Mouse (Mus musculus) hindbrain, embryonic 14.5 days (tissue): ENCODE measurements around the gene Ociad2. TPM values are rescaled to one million over a fixed set of nuclear protein-coding genes. Genes with fewer than 3 reads are reported as not detected.
"Not testable (repeated sequence)": the region's sequence is repeated elsewhere in the genome, so short reads cannot be mapped to it uniquely, and the experiment has no call there.

Experiments used
- ATAC-seq: fragments of 200-750 bp; cut with Nextera tagmentation; 2 replicates; pipeline ENCODE4 v1.8.0; 2017; ENCODE audit warnings: moderate number of reproducible peaks, mild to moderate bottlenecking, moderate TSS enrichment, moderate library complexity; ENCODE audit not compliant: low FRiP score
- DNase-seq: peaks from one replicate; pipeline ENCODE4 v3.0.0-alpha.2; 2015; ENCODE audit warnings: low spot score
- H3K27ac ChIP-seq: fragments of 300-500 bp; sonication (generic); 2 replicates; pipeline ENCODE4 v1.5.1; 2014; ENCODE audit warnings: mild to moderate bottlenecking, moderate library complexity
- H3K27me3 ChIP-seq: fragments of 300-500 bp; sonication (generic); 2 replicates; pipeline ENCODE4 v1.6.1; 2014; ENCODE audit warnings: mild to moderate bottlenecking, low read length, mixed read lengths; ENCODE audit not compliant: control insufficient read depth, insufficient read depth
- H3K36me3 ChIP-seq: fragments of 300-500 bp; sonication (generic); replicated peaks from 2 replicates; pipeline ENCODE4 v1.6.1; 2014; ENCODE audit not compliant: control insufficient read depth, insufficient read depth
- H3K4me1 ChIP-seq: fragments of 300-500 bp; sonication (generic); replicated peaks from 2 replicates; pipeline ENCODE4 v1.6.1; 2014; ENCODE audit warnings: antibody characterized with exemption, low read length, mixed read lengths; ENCODE audit not compliant: control insufficient read depth, insufficient read depth
- H3K4me2 ChIP-seq: fragments of 300-500 bp; sonication (generic); replicated peaks from 2 replicates; pipeline ENCODE4 v1.6.1; 2014; ENCODE audit warnings: mild to moderate bottlenecking, moderate library complexity
- H3K4me3 ChIP-seq: fragments of 300-500 bp; sonication (generic); replicated peaks from 2 replicates; pipeline ENCODE4 v1.5.1; 2014; ENCODE audit warnings: mild to moderate bottlenecking, low read length
- H3K9ac ChIP-seq: fragments of 300-500 bp; sonication (generic); 2 replicates; pipeline ENCODE4 v1.6.1; 2014
- H3K9me3 ChIP-seq: fragments of 300-500 bp; sonication (generic); 2 replicates; pipeline ENCODE4 v1.6.1; 2016; ENCODE audit warnings: low read length; ENCODE audit not compliant: control insufficient read depth
- WGBS: fragments of 180-500 bp; shearing (Covaris S2); extraction: QIAGEN DNeasy Blood & Tissue Kit; methylation state at CpG from one replicate; pipeline ENCODE4 v1.1.7; 2014; 5-methylcytosine and 5-hydroxymethylcytosine counted together
- polyA plus RNA-seq: library from polyadenylated mRNA; unstranded; fragments of >200 nt; fragmentation: Nextera tagmentation; extraction: Ambion mirVana; gene quantifications from 2 replicates; pipeline ENCODE4 v1.2.1, GENCODE M21; 2014

The Ociad2 gene
- polyA plus RNA-seq, 1 experiment from 2014 or later = 25.5 TPM

- WGBS = 91% methylated on average over 1 of the region's 1 CpGs
- not testable (repeated sequence) for ATAC-seq, H3K4me3 ChIP-seq, H3K4me2 ChIP-seq, H3K9me3 ChIP-seq, H3K9ac ChIP-seq, H3K27ac ChIP-seq, H3K4me1 ChIP-seq, H3K27me3 ChIP-seq, DNase-seq
- H3K36me3 ChIP-seq = peaks cover 11% of the 10 kb centered on the region
Observed at GRCm38 (mm10) chr5:73322684-73323083, 18.1 kb downstream of the Ociad2 start.

GRCm38 (mm10) chr5:73319306-73319705 lies 21.5 kb downstream of the Ociad2 start:
- Histone ChIP-seq H3K9me3 (no peaks in the 10 kb centered on the region), H3K36me3 (peaks cover 32% of the 10 kb centered on the region), H3K9ac (no peak overlapping the region), H3K27me3 (no peaks in the 10 kb centered on the region), H3K4me3 (no peak overlapping the region), H3K27ac (no peak overlapping the region), H3K4me1 (no peaks in the 10 kb centered on the region), H3K4me2 (no peak overlapping the region)
- ATAC-seq (no peak), DNase-seq (no peak)
- 92% methylated on average over 5 of the region's 5 CpGs for WGBS

GRCm38 (mm10) chr5:73314654-73315053 lies 26.2 kb downstream of the Ociad2 start:
- ATAC-seq (no peak), DNase-seq (no peak)
- Histone ChIP-seq H3K9me3 (no peaks in the 10 kb centered on the region), H3K36me3 (peaks cover 73% of the 10 kb centered on the region), H3K9ac (no peak overlapping the region), H3K27ac (no peak overlapping the region), H3K27me3 (no peaks in the 10 kb centered on the region), H3K4me3 (no peak overlapping the region), H3K4me2 (no peak overlapping the region), H3K4me1 (no peaks in the 10 kb centered on the region)
- 95% methylated on average over 2 of the region's 2 CpGs for WGBS

- Histone ChIP-seq H3K4me2 (no peak overlapping the region), H3K36me3 (peaks cover 82% of the 10 kb centered on the region), H3K9ac (no peak overlapping the region), H3K27me3 (no peaks in the 10 kb centered on the region), H3K4me1 (no peaks in the 10 kb centered on the region), H3K4me3 (no peak overlapping the region), H3K27ac (no peak overlapping the region), H3K9me3 (no peaks in the 10 kb centered on the region)
- ATAC-seq (no peak), DNase-seq (no peak)
- WGBS = 92% methylated on average over 10 of the region's 10 CpGs
Observed at GRCm38 (mm10) chr5:73313591-73313990, 27.2 kb downstream of the Ociad2 start.

- ATAC-seq = no peak
- no peak overlapping the region for H3K4me2 ChIP-seq
- peaks cover 96% of the 10 kb centered on the region for H3K36me3 ChIP-seq
- H3K9me3 ChIP-seq = no peaks in the 10 kb centered on the region
- H3K9ac ChIP-seq = no peak overlapping the region
- H3K27me3 ChIP-seq = no peaks in the 10 kb centered on the region
- H3K27ac ChIP-seq = no peak overlapping the region
- H3K4me3 ChIP-seq = no peak overlapping the region
- 98% methylated on average over 5 of the region's 5 CpGs for WGBS
- no peaks in the 10 kb centered on the region for H3K4me1 ChIP-seq
- DNase-seq = no peak
Observed at GRCm38 (mm10) chr5:73311458-73311857, 29.4 kb downstream of the Ociad2 start.

- Histone ChIP-seq H3K4me2 (no peak overlapping the region), H3K9me3 (no peaks in the 10 kb centered on the region), H3K36me3 (peaks cover 95% of the 10 kb centered on the region), H3K9ac (no peak overlapping the region), H3K27me3 (no peaks in the 10 kb centered on the region), H3K27ac (no peak overlapping the region), H3K4me1 (no peaks in the 10 kb centered on the region), H3K4me3 (no peak overlapping the region)
- ATAC-seq (no peak), DNase-seq (no peak)
- 91% methylated on average over 1 of the region's 1 CpGs for WGBS
Observed at GRCm38 (mm10) chr5:73310401-73310800, 30.4 kb downstream of the Ociad2 start.

GRCm38 (mm10) chr5:73309496-73309895 lies 31.3 kb downstream of the Ociad2 start:
- no peak overlapping the region for H3K4me2 ChIP-seq
- no peak overlapping the region for H3K27ac ChIP-seq
- H3K4me3 ChIP-seq = no peak overlapping the region
- ATAC-seq (no peak), DNase-seq (no peak)
- H3K9me3 ChIP-seq = no peaks in the 10 kb centered on the region
- H3K4me1 ChIP-seq = no peaks in the 10 kb centered on the region
- no peak overlapping the region for H3K9ac ChIP-seq
- peaks cover 95% of the 10 kb centered on the region for H3K36me3 ChIP-seq
- 91% methylated on average over 4 of the region's 4 CpGs for WGBS
- H3K27me3 ChIP-seq = no peaks in the 10 kb centered on the region

- ATAC-seq = no peak
- no peaks in the 10 kb centered on the region for H3K27me3 ChIP-seq
- no peak overlapping the region for H3K27ac ChIP-seq
- H3K4me2 ChIP-seq = no peak overlapping the region
- H3K9me3 ChIP-seq = no peaks in the 10 kb centered on the region
- peaks cover 90% of the 10 kb centered on the region for H3K36me3 ChIP-seq
- no peak overlapping the region for H3K4me3 ChIP-seq
- WGBS = 93% methylated on average over 3 of the region's 3 CpGs
- no peak for DNase-seq
- H3K9ac ChIP-seq = no peak overlapping the region
- no peaks in the 10 kb centered on the region for H3K4me1 ChIP-seq
Observed at GRCm38 (mm10) chr5:73307297-73307696, 33.5 kb downstream of the Ociad2 start.

GRCm38 (mm10) chr5:73306486-73306885 lies 34.3 kb downstream of the Ociad2 start:
- Histone ChIP-seq H3K36me3 (peaks cover 90% of the 10 kb centered on the region), H3K4me3 (no peak overlapping the region), H3K9ac (no peak overlapping the region), H3K4me2 (no peak overlapping the region), H3K27me3 (no peaks in the 10 kb centered on the region), H3K27ac (no peak overlapping the region), H3K4me1 (no peaks in the 10 kb centered on the region), H3K9me3 (no peaks in the 10 kb centered on the region)
- 97% methylated on average over 6 of the region's 6 CpGs for WGBS
- DNase-seq = no peak
- no peak for ATAC-seq

- ATAC-seq (no peak), DNase-seq (no peak)
- Histone ChIP-seq H3K4me3 (no peak overlapping the region), H3K9me3 (no peaks in the 10 kb centered on the region), H3K9ac (no peak overlapping the region), H3K27ac (no peak overlapping the region), H3K36me3 (peaks cover 89% of the 10 kb centered on the region), H3K4me2 (no peak overlapping the region), H3K27me3 (no peaks in the 10 kb centered on the region), H3K4me1 (no peaks in the 10 kb centered on the region)
- WGBS = 91% methylated on average over 12 of the region's 12 CpGs
Observed at GRCm38 (mm10) chr5:73304507-73304906, 36.3 kb downstream of the Ociad2 start.
